Mouse (Mus musculus): ENCODE data around the gene Mylk. TPM values are rescaled to one million over a fixed set of nuclear protein-coding genes. Genes with fewer than 3 reads are reported as not detected.
A peak's percentile ranks its signal among the peaks of the same experiment; 100 is the strongest.
"Not testable (repeated sequence)": the region's sequence is repeated elsewhere in the genome, so short reads cannot be mapped to it uniquely, and the experiment has no call there.

Gene Mylk
- 3.9 and 4.4 TPM in 2 replicates for polyA plus RNA-seq (2014; fragmentation: Nextera tagmentation; extraction: Ambion mirVana)

DNA sequence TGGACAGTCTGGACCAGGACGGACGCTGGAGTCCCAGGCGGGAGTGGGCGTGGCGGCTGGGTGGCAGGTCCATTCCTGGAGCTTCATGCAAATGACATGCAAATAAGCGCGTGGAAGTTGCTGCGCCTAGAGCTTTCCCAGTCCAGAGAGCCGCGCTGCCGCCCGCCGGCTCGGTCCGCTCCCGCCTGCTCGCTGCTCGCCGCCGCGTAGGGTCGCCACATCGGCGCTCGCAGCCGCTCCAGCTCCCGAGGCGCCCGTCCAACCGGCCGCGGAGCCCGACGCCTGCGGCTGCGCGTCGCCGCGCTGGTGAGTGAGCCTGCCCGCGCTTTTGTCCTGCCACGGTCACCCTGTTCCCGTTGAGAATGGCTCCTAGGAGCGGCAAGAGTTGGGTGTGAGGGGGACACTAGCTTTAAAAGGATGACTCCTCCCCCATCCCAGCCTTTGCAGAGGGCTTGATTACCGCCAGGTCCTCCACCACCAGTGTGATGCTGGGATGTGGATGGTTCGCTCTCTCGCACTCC is at the start of gene Mylk:
TSS of gene Mylk (plus strand) at position 146 of the 521 bp plus-strand sequence.
- Histone ChIP-seq H3K36me3 (ENCODE audit: control insufficient read depth, insufficient read depth, low read length) (no peaks in the 10 kb centered on the region), H3K27ac (ENCODE audit: low read depth, low read length) (no peak within 1 kb of the TSS), H3K4me2 (peak within 1 kb of the TSS; percentile 83), H3K9me3 (ENCODE audit: control insufficient read depth, low read length) (no peaks in the 10 kb centered on the region), H3K27me3 (replicated peaks; ENCODE audit: control insufficient read depth, insufficient read depth, low read length) (peaks cover 23% of the 10 kb centered on the region), H3K9ac (ENCODE audit: low read depth, low read length) (peak within 1 kb of the TSS; percentile 34; the same call in 1 of the 2 replicates), H3K4me3 (ENCODE audit: low read depth, low read length) (peak within 1 kb of the TSS; percentile 48), H3K4me1 (replicated peaks; ENCODE audit: control insufficient read depth, insufficient read depth, low read length) (peaks cover 8% of the 10 kb centered on the region)
- under 1% methylated on average over 48 of the region's 48 CpGs for WGBS
- peak; percentile 84 for ATAC-seq (replicated peaks; ENCODE audit: low FRiP score)
- peak; percentile 77 for DNase-seq (ENCODE audit: low spot score)

DNA sequence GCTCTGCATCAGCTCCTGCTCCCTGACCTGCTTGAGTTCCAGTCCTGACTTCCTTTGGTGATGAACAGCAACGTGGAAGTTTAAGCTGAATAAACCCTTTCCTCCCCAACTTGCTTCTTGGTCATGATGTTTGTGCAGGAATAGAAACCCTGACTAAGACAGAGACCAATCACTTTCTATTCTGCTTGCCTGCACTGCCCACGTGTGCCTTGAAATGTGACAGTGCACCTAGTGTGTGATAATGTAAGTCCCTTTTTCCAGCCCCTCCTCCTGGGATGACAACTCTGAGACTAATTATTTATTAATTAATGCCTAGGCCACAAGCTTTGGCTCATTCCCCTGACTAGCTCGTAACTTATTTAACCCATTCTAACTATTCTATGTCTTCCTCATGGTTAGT is 46.3 kb upstream of the Mylk start:
- 76% methylated on average over 3 of the region's 3 CpGs for WGBS
- not testable (repeated sequence) for H3K27ac ChIP-seq (ENCODE audit: low read depth, low read length); H3K9me3 ChIP-seq (ENCODE audit: control insufficient read depth, low read length); H3K4me1 ChIP-seq (replicated peaks; ENCODE audit: control insufficient read depth, insufficient read depth, low read length); H3K27me3 ChIP-seq (replicated peaks; ENCODE audit: control insufficient read depth, insufficient read depth, low read length); H3K4me2 ChIP-seq; H3K4me3 ChIP-seq (ENCODE audit: low read depth, low read length); H3K9ac ChIP-seq (ENCODE audit: low read depth, low read length); DNase-seq (ENCODE audit: low spot score); H3K36me3 ChIP-seq (ENCODE audit: control insufficient read depth, insufficient read depth, low read length); ATAC-seq (replicated peaks; ENCODE audit: low FRiP score)

GRCm38 (mm10) chr16:34700165-34700827 is 44.7 kb upstream of the Mylk start:
- WGBS, result 31% methylated on average over 7 of the region's 7 CpGs
- Histone ChIP-seq H3K4me3 (ENCODE audit: low read depth, low read length) (no peak overlapping the region), H3K4me1 (replicated peaks; ENCODE audit: control insufficient read depth, insufficient read depth, low read length) (no peaks in the 10 kb centered on the region), H3K27ac (ENCODE audit: low read depth, low read length) (no peak overlapping the region), H3K9me3 (ENCODE audit: control insufficient read depth, low read length) (no peaks in the 10 kb centered on the region), H3K27me3 (replicated peaks; ENCODE audit: control insufficient read depth, insufficient read depth, low read length) (no peaks in the 10 kb centered on the region), H3K36me3 (ENCODE audit: control insufficient read depth, insufficient read depth, low read length) (no peaks in the 10 kb centered on the region; the same call in 1 of the 2 replicates), H3K4me2 (no peak overlapping the region), H3K9ac (ENCODE audit: low read depth, low read length) (no peak overlapping the region)
- no peak for DNase-seq (ENCODE audit: low spot score)
- peak; percentile 45 for ATAC-seq (replicated peaks; ENCODE audit: low FRiP score)

DNA sequence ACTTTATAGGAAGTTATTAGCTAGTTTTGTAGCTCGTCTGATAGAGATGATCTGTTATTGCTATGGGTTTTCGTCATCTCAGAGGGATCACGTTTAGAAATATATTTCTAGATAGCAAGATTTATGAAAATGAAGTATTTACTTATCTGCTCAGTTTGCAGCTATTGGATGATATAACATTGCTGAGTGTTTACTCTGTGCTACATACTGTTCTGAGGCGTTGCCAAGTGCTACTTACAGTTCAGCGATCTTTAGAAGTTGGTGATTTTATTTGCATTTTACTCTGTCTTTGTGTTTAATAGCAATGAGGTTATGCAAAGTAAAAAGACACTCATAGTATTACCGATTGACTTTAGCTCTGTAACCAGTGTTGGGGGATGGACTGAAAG is 44.2 kb upstream of the Mylk start:
- no peaks in the 10 kb centered on the region for H3K27me3 ChIP-seq (replicated peaks; ENCODE audit: control insufficient read depth, insufficient read depth, low read length)
- no peak for DNase-seq (ENCODE audit: low spot score)
- no peak overlapping the region for H3K9ac ChIP-seq (ENCODE audit: low read depth, low read length)
- H3K9me3 ChIP-seq (ENCODE audit: control insufficient read depth, low read length), result no peaks in the 10 kb centered on the region
- H3K36me3 ChIP-seq (ENCODE audit: control insufficient read depth, insufficient read depth, low read length), result peaks cover 2% of the 10 kb centered on the region; the same call in 1 of the 2 replicates
- no peaks in the 10 kb centered on the region for H3K4me1 ChIP-seq (replicated peaks; ENCODE audit: control insufficient read depth, insufficient read depth, low read length)
- ATAC-seq (replicated peaks; ENCODE audit: low FRiP score), result no peak
- no peak overlapping the region for H3K27ac ChIP-seq (ENCODE audit: low read depth, low read length)
- no peak overlapping the region for H3K4me3 ChIP-seq (ENCODE audit: low read depth, low read length)
- WGBS, result 81% methylated on average over 6 of the region's 6 CpGs
- no peak overlapping the region for H3K4me2 ChIP-seq

- no peak overlapping the region for H3K4me3 ChIP-seq (ENCODE audit: low read depth, low read length)
- WGBS, result 84% methylated on average over 2 of the region's 2 CpGs
- H3K4me1 ChIP-seq (replicated peaks; ENCODE audit: control insufficient read depth, insufficient read depth, low read length), result no peaks in the 10 kb centered on the region
- no peak overlapping the region for H3K9ac ChIP-seq (ENCODE audit: low read depth, low read length)
- peaks cover 10% of the 10 kb centered on the region for H3K36me3 ChIP-seq (ENCODE audit: control insufficient read depth, insufficient read depth, low read length)
- H3K9me3 ChIP-seq (ENCODE audit: control insufficient read depth, low read length), result no peaks in the 10 kb centered on the region
- H3K27me3 ChIP-seq (replicated peaks; ENCODE audit: control insufficient read depth, insufficient read depth, low read length), result no peaks in the 10 kb centered on the region
- H3K27ac ChIP-seq (ENCODE audit: low read depth, low read length), result no peak overlapping the region
- ATAC-seq (replicated peaks; ENCODE audit: low FRiP score), result no peak
- H3K4me2 ChIP-seq, result no peak overlapping the region
- no peak for DNase-seq (ENCODE audit: low spot score)
Observed at GRCm38 (mm10) chr16:34706019-34706418, 39.0 kb upstream of the Mylk start.

DNA sequence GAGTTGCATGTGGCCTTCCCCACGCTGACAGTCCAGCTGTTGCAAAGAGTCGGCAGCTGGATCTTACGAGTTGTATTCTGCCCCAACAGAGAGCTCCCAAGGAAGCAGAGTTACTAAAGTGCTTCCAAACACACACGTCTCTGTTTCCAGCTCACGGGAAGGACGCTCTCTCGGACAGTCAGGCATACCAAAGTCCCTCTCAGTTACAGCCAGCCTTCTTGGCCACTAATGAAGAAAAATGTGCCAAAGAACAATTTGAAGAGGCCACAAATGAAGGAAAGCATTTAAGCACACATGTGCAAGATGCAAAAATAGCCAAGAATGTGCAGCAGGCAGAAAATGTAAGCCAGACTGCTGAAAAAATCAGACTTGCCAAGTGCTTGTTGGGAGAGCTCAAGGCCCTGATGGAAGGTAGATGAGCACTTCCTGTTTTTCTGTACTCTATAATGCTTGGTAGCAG is 38.5 kb upstream of the Mylk start:
- Histone ChIP-seq H3K27me3 (replicated peaks; ENCODE audit: control insufficient read depth, insufficient read depth, low read length) (no peaks in the 10 kb centered on the region), H3K4me1 (replicated peaks; ENCODE audit: control insufficient read depth, insufficient read depth, low read length) (no peaks in the 10 kb centered on the region), H3K36me3 (ENCODE audit: control insufficient read depth, insufficient read depth, low read length) (peaks cover 10% of the 10 kb centered on the region), H3K9ac (ENCODE audit: low read depth, low read length) (no peak overlapping the region), H3K9me3 (ENCODE audit: control insufficient read depth, low read length) (no peaks in the 10 kb centered on the region), H3K4me3 (ENCODE audit: low read depth, low read length) (no peak overlapping the region), H3K27ac (ENCODE audit: low read depth, low read length) (no peak overlapping the region), H3K4me2 (no peak overlapping the region)
- 84% methylated on average over 7 of the region's 7 CpGs for WGBS
- DNase-seq (ENCODE audit: low spot score) (no peak), ATAC-seq (replicated peaks; ENCODE audit: low FRiP score) (no peak)

GRCm38 (mm10) chr16:34711481-34711880 is 33.5 kb upstream of the Mylk start:
- Histone ChIP-seq H3K27me3 (replicated peaks; ENCODE audit: control insufficient read depth, insufficient read depth, low read length) (no peaks in the 10 kb centered on the region), H3K4me3 (ENCODE audit: low read depth, low read length) (no peak overlapping the region), H3K4me2 (no peak overlapping the region), H3K4me1 (replicated peaks; ENCODE audit: control insufficient read depth, insufficient read depth, low read length) (no peaks in the 10 kb centered on the region), H3K9ac (ENCODE audit: low read depth, low read length) (no peak overlapping the region), H3K36me3 (ENCODE audit: control insufficient read depth, insufficient read depth, low read length) (peaks cover 8% of the 10 kb centered on the region), H3K27ac (ENCODE audit: low read depth, low read length) (no peak overlapping the region), H3K9me3 (ENCODE audit: control insufficient read depth, low read length) (no peaks in the 10 kb centered on the region)
- no peak for ATAC-seq (replicated peaks; ENCODE audit: low FRiP score)
- 88% methylated on average over 3 of the region's 3 CpGs for WGBS
- no peak for DNase-seq (ENCODE audit: low spot score)

- no peak overlapping the region for H3K9ac ChIP-seq (ENCODE audit: low read depth, low read length)
- 85% methylated on average over 3 of the region's 3 CpGs for WGBS
- no peak for DNase-seq (ENCODE audit: low spot score)
- H3K4me1 ChIP-seq (replicated peaks; ENCODE audit: control insufficient read depth, insufficient read depth, low read length), result no peaks in the 10 kb centered on the region; the same call in 1 of the 2 replicates
- H3K27ac ChIP-seq (ENCODE audit: low read depth, low read length), result no peak overlapping the region
- H3K27me3 ChIP-seq (replicated peaks; ENCODE audit: control insufficient read depth, insufficient read depth, low read length), result no peaks in the 10 kb centered on the region
- H3K4me2 ChIP-seq, result no peak overlapping the region
- peaks cover 7% of the 10 kb centered on the region for H3K36me3 ChIP-seq (ENCODE audit: control insufficient read depth, insufficient read depth, low read length)
- no peak for ATAC-seq (replicated peaks; ENCODE audit: low FRiP score)
- H3K9me3 ChIP-seq (ENCODE audit: control insufficient read depth, low read length), result no peaks in the 10 kb centered on the region
- H3K4me3 ChIP-seq (ENCODE audit: low read depth, low read length), result no peak overlapping the region
Observed at GRCm38 (mm10) chr16:34725156-34725555, 19.9 kb upstream of the Mylk start.

- not testable (repeated sequence) for H3K36me3 ChIP-seq (ENCODE audit: control insufficient read depth, insufficient read depth, low read length); H3K4me2 ChIP-seq; H3K9me3 ChIP-seq (ENCODE audit: control insufficient read depth, low read length); H3K4me1 ChIP-seq (replicated peaks; ENCODE audit: control insufficient read depth, insufficient read depth, low read length); H3K9ac ChIP-seq (ENCODE audit: low read depth, low read length); H3K27me3 ChIP-seq (replicated peaks; ENCODE audit: control insufficient read depth, insufficient read depth, low read length); H3K4me3 ChIP-seq (ENCODE audit: low read depth, low read length); H3K27ac ChIP-seq (ENCODE audit: low read depth, low read length); DNase-seq (ENCODE audit: low spot score); ATAC-seq (replicated peaks; ENCODE audit: low FRiP score)
Observed at GRCm38 (mm10) chr16:34728610-34729009, 16.4 kb upstream of the Mylk start.
